18 mouse cellular contexts compared by ENCODE assay signal in genomic region chr16:17724448-17724847, GRCm38 (mm10). TPM values are rescaled to one million over a fixed set of nuclear protein-coding genes. Genes with fewer than 3 reads are reported as not detected.
A peak's percentile ranks its signal among the peaks of the same experiment; 100 is the strongest.
DNase-seq lines count a peak whose midpoint lies in the region; ATAC-seq and TF ChIP-seq lines count a peak whose summit lies in the region.
"Had no signal": no experiment of that assay in that cellular context is flagged by ENCODE, and none has a peak within 500 bp of the region (broad histone marks: within the 10 kb centered on the region; RNA-seq: fewer than 3 reads in every experiment).

No protein-coding gene starts in this region.

- peaks cover 19% of the 10 kb centered on the region for H3K4me1 ChIP-seq in forebrain, embryonic 15.5 days
- peaks cover 32% of the 10 kb centered on the region for H3K4me1 ChIP-seq in forebrain, embryonic 10.5 days
- H3K4me1 ChIP-seq in midbrain, embryonic 15.5 days = peaks cover 16% of the 10 kb centered on the region
- H3K4me1 ChIP-seq in midbrain, embryonic 14.5 days (ENCODE audit: control insufficient read depth, insufficient read depth, low read length) = peaks cover 11% of the 10 kb centered on the region
- peaks cover 32% of the 10 kb centered on the region for H3K4me1 ChIP-seq in G1E (ENCODE audit: insufficient read depth, low read depth, low read length)
- H3K4me1 ChIP-seq in limb, embryonic 12.5 days (replicated peaks) = peaks cover 13% of the 10 kb centered on the region

- no peaks in the 10 kb centered on the region for H3K27me3 ChIP-seq in forebrain, embryonic 15.5 days
- no peaks in the 10 kb centered on the region for H3K27me3 ChIP-seq in forebrain, embryonic 10.5 days (ENCODE audit: poor library complexity, severe bottlenecking)
- no peaks in the 10 kb centered on the region for H3K27me3 ChIP-seq in midbrain, embryonic 15.5 days (replicated peaks)
- no peaks in the 10 kb centered on the region for H3K27me3 ChIP-seq in midbrain, embryonic 14.5 days (ENCODE audit: control insufficient read depth, insufficient read depth, low read length)
- no peaks in the 10 kb centered on the region for H3K27me3 ChIP-seq in G1E (ENCODE audit: insufficient read depth, low read length)
- H3K27me3 ChIP-seq in limb, embryonic 12.5 days = no peaks in the 10 kb centered on the region
- H3K27me3 ChIP-seq: embryonic facial prominence, embryonic 13.5 days had no signal

- no peak for TF ChIP-seq CTCF in G1E (IDR thresholded peaks at IDR 0.05; ENCODE audit: low read depth, low read length)

- no peak overlapping the region for H3K4me3 ChIP-seq in forebrain, embryonic 15.5 days
- H3K4me3 ChIP-seq in forebrain, embryonic 10.5 days = no peak overlapping the region
- no peak overlapping the region for H3K4me3 ChIP-seq in midbrain, embryonic 15.5 days
- no peak overlapping the region for H3K4me3 ChIP-seq in midbrain, embryonic 14.5 days (replicated peaks; ENCODE audit: low read depth, low read length)
- H3K4me3 ChIP-seq in G1E (ENCODE audit: low read depth, low read length) = peak overlapping the region; percentile 21; the same call in 1 of the 2 replicates
- no peak overlapping the region for H3K4me3 ChIP-seq in limb, embryonic 12.5 days (replicated peaks)
- H3K4me3 ChIP-seq: embryonic facial prominence, embryonic 13.5 days; gastrocnemius, adult 2 months had no signal

- H3K9me3 ChIP-seq in forebrain, embryonic 15.5 days = no peaks in the 10 kb centered on the region
- no peaks in the 10 kb centered on the region for H3K9me3 ChIP-seq in forebrain, embryonic 10.5 days
- no peaks in the 10 kb centered on the region for H3K9me3 ChIP-seq in midbrain, embryonic 15.5 days
- no peaks in the 10 kb centered on the region for H3K9me3 ChIP-seq in midbrain, embryonic 14.5 days (ENCODE audit: control insufficient read depth, low read length)
- no peaks in the 10 kb centered on the region for H3K9me3 ChIP-seq in G1E (replicated peaks)
- H3K9me3 ChIP-seq in limb, embryonic 12.5 days = no peaks in the 10 kb centered on the region
- H3K9me3 ChIP-seq: embryonic facial prominence, embryonic 13.5 days had no signal

- no peak for DNase-seq in forebrain, embryonic 10.5 days (ENCODE audit: extremely low spot score, low spot score)
- DNase-seq in midbrain, embryonic 14.5 days = no peak
- DNase-seq in G1E (ENCODE audit: low spot score) = no peak
- no peak for DNase-seq in spleen, adult 18-20 months
- DNase-seq in yolk sac, embryonic 10.5 days (ENCODE audit: low spot score) = no peak
- DNase-seq: gastrocnemius, adult 2 months; heart, adult 18-20 months; heart, postnatal 4 days; kidney, adult 11 months; liver; lung, adult 2 months; retina, postnatal 1 day; thymus, postnatal 25 days had no signal

- WGBS in forebrain, embryonic 15.5 days = 100% methylated on average over 3 of the region's 3 CpGs
- WGBS in forebrain, embryonic 10.5 days = 91% methylated on average over 3 of the region's 3 CpGs
- WGBS in midbrain, embryonic 15.5 days = 91% methylated on average over 3 of the region's 3 CpGs
- WGBS in midbrain, embryonic 14.5 days = 96% methylated on average over 3 of the region's 3 CpGs
- WGBS in limb, embryonic 12.5 days = 93% methylated on average over 3 of the region's 3 CpGs

- H3K27ac ChIP-seq in forebrain, embryonic 15.5 days (replicated peaks) = no peak overlapping the region
- no peak overlapping the region for H3K27ac ChIP-seq in forebrain, embryonic 10.5 days
- no peak overlapping the region for H3K27ac ChIP-seq in midbrain, embryonic 15.5 days
- no peak overlapping the region for H3K27ac ChIP-seq in midbrain, embryonic 14.5 days (replicated peaks; ENCODE audit: low read depth, low read length)
- no peak overlapping the region for H3K27ac ChIP-seq in limb, embryonic 12.5 days
- H3K27ac ChIP-seq: embryonic facial prominence, embryonic 13.5 days; gastrocnemius, adult 2 months; hindbrain, postnatal 0 days had no signal

- H3K36me3 ChIP-seq in forebrain, embryonic 15.5 days = no peaks in the 10 kb centered on the region
- H3K36me3 ChIP-seq in forebrain, embryonic 10.5 days (replicated peaks) = peaks cover 1% of the 10 kb centered on the region; the same call in 1 of the 2 replicates
- no peaks in the 10 kb centered on the region for H3K36me3 ChIP-seq in midbrain, embryonic 15.5 days (replicated peaks)
- no peaks in the 10 kb centered on the region for H3K36me3 ChIP-seq in midbrain, embryonic 14.5 days (ENCODE audit: control insufficient read depth, insufficient read depth, low read length)
- H3K36me3 ChIP-seq in G1E (replicated peaks) = peaks cover 12% of the 10 kb centered on the region
- no peaks in the 10 kb centered on the region; the same call in 1 of the 2 replicates for H3K36me3 ChIP-seq in limb, embryonic 12.5 days
- H3K36me3 ChIP-seq: embryonic facial prominence, embryonic 13.5 days had no signal

- H3K4me2 ChIP-seq in forebrain, embryonic 15.5 days (replicated peaks) = no peak overlapping the region
- no peak overlapping the region for H3K4me2 ChIP-seq in midbrain, embryonic 15.5 days
- no peak overlapping the region for H3K4me2 ChIP-seq in midbrain, embryonic 14.5 days (ENCODE audit: low read length)
- H3K4me2 ChIP-seq in limb, embryonic 12.5 days = no peak overlapping the region
- H3K4me2 ChIP-seq: embryonic facial prominence, embryonic 13.5 days had no signal

- 0 out of 2 replicates have a peak, but pooled peaks have one; percentile 3 for ATAC-seq in forebrain, embryonic 15.5 days (replicated peaks)
- 0 out of 2 replicates have a peak, but pooled peaks have one; percentile 22 for ATAC-seq in midbrain, embryonic 15.5 days (replicated peaks)
- ATAC-seq in midbrain, embryonic 14.5 days (ENCODE audit: low FRiP score, low TSS enrichment) = no peak
- no peak for ATAC-seq in G1E (ENCODE audit: extremely low read depth, insufficient number of reproducible peaks, low FRiP score, poor library complexity, severe bottlenecking)
- ATAC-seq in limb, embryonic 12.5 days (ENCODE audit: insufficient number of reproducible peaks, insufficient read depth, low FRiP score, low TSS enrichment, low read depth) = 0 out of 2 replicates have a peak, but pooled peaks have one; percentile 17
- ATAC-seq: hindbrain, postnatal 0 days had no signal

- H3K9ac ChIP-seq in forebrain, embryonic 15.5 days (replicated peaks) = no peak overlapping the region
- H3K9ac ChIP-seq in midbrain, embryonic 15.5 days = no peak overlapping the region
- no peak overlapping the region for H3K9ac ChIP-seq in midbrain, embryonic 14.5 days (replicated peaks; ENCODE audit: low read length)
- H3K9ac ChIP-seq in limb, embryonic 12.5 days (replicated peaks) = no peak overlapping the region
- H3K9ac ChIP-seq: embryonic facial prominence, embryonic 13.5 days had no signal

RNA-seq across cellular contexts. Expression of gene Med15, which starts 8.2 kb away (rescaled TPM):
- 44.9 and 48.2 TPM in 2 replicates for polyA plus RNA-seq in forebrain, embryonic 15.5 days (2015; fragmentation: Nextera tagmentation; extraction: Ambion mirVana)
- polyA plus RNA-seq in forebrain, embryonic 10.5 days (2016; fragmentation: Nextera tagmentation; extraction: Ambion mirVana) = 47.4 and 47.5 TPM in 2 replicates
- 53.2 and 59.4 TPM in 2 replicates for polyA plus RNA-seq in midbrain, embryonic 15.5 days (2015; fragmentation: Nextera tagmentation; extraction: Ambion mirVana)
- polyA plus RNA-seq in midbrain, embryonic 14.5 days (2014; fragmentation: Nextera tagmentation; extraction: Ambion mirVana) = 37.2 and 39.8 TPM in 2 replicates
- total RNA-seq in G1E (2014; fragmentation: Nextera tagmentation) (80.8 and 97.0 TPM in 2 replicates), G1E (2017) (20.3 and 23.4 TPM in 2 replicates)
- polyA plus RNA-seq in G1E (2012) = 221 and 227 TPM in 2 replicates
- 43.2 and 44.2 TPM in 2 replicates for polyA plus RNA-seq in limb, embryonic 12.5 days (2016; fragmentation: Nextera tagmentation; extraction: Ambion mirVana)

RNA-seq across cellular contexts. Expression of gene Klhl22, which starts 35.0 kb away (rescaled TPM):
- 69.7 and 72.1 TPM in 2 replicates for polyA plus RNA-seq in forebrain, embryonic 15.5 days (2015; fragmentation: Nextera tagmentation; extraction: Ambion mirVana)
- 55.4 and 59.1 TPM in 2 replicates for polyA plus RNA-seq in forebrain, embryonic 10.5 days (2016; fragmentation: Nextera tagmentation; extraction: Ambion mirVana)
- 93.2 and 93.4 TPM in 2 replicates for polyA plus RNA-seq in midbrain, embryonic 15.5 days (2015; fragmentation: Nextera tagmentation; extraction: Ambion mirVana)
- 75.5 and 75.6 TPM in 2 replicates for polyA plus RNA-seq in midbrain, embryonic 14.5 days (2014; fragmentation: Nextera tagmentation; extraction: Ambion mirVana)
- total RNA-seq in G1E (2014; fragmentation: Nextera tagmentation) (not detected in 2 replicates), G1E (2017) (0.06 and 2.1 TPM in 2 replicates)
- not detected in 2 replicates for polyA plus RNA-seq in G1E (2012)
- polyA plus RNA-seq in limb, embryonic 12.5 days (2016; fragmentation: Nextera tagmentation; extraction: Ambion mirVana) = 87.7 and 88.5 TPM in 2 replicates

Comparison
In these comparisons a context has a peak if more than half of its experiments do, and no peak if none do; other contexts are left out.
1. ATAC-seq: peak in forebrain, embryonic 15.5 days (single experiment), midbrain, embryonic 15.5 days (single experiment) and limb, embryonic 12.5 days (single experiment); none in midbrain, embryonic 14.5 days (single experiment) and G1E (single experiment).
2. RNA of gene Klhl22, which starts 35.0 kb away (polyA plus RNA-seq): 93.2 to 93.4 TPM in midbrain, embryonic 15.5 days, 87.7 to 88.5 TPM in limb, embryonic 12.5 days, 75.5 to 75.6 TPM in midbrain, embryonic 14.5 days, 69.7 to 72.1 TPM in forebrain, embryonic 15.5 days and 55.4 to 59.1 TPM in forebrain, embryonic 10.5 days; not detected in G1E; every median in the first group is over 10 times any median in the second.